Mouse (Mus musculus): ENCODE measurements at regions not wholly inside any gene's neighbourhood (a gene's known extent, or its start where the extent isn't known, plus 50 kb on each side); places are given as distances from the start of the nearest gene placed in this dataset.

- TF ChIP-seq CTCF (IDR thresholded peaks at IDR 0.05; ENCODE audit: borderline replicate concordance, insufficient read depth, low read length) (no peak), POLR2A (IDR thresholded peaks at IDR 0.05; ENCODE audit: low read depth, low read length) (no peak)
Observed at GRCm38 (mm10) chr8:35228449-35228848, 537.1 kb upstream of the Gm19410 start.
